Mouse (Mus musculus): ENCODE data around the gene S100b. TPM values are rescaled to one million over a fixed set of nuclear protein-coding genes. Genes with fewer than 3 reads are reported as not detected.
A peak's percentile ranks its signal among the peaks of the same experiment; 100 is the strongest.

Gene S100b
- polyA plus RNA-seq, 1 experiment from 2014 or later: 0.95 TPM

MicroRNA genes within 50 kb of the gene (microRNA counts, 519-probe panel; counts per million panel counts)
- 1,626 counts per million, percentile 11 among the panel's probes with 10 or more counts for microRNA mmu-miR-678

Small RNA genes within 50 kb of the gene (microRNA-seq; reads per million reads assigned to microRNA genes)
- gene Mir678: not detected

Other genes with a start within 250 kb of the S100b start
- gene Zfp280b, start 221.2 kb upstream of the S100b start, polyA plus RNA-seq (2015; fragmentation: Nextera tagmentation; extraction: Ambion mirVana): 11.3 and 14.5 TPM in 2 replicates
- gene Slc5a4b, start 142.9 kb upstream of the S100b start, polyA plus RNA-seq (2015; fragmentation: Nextera tagmentation; extraction: Ambion mirVana): not detected in 2 replicates
- not detected in 2 replicates for gene Slc5a4a, start 106.4 kb upstream of the S100b start, polyA plus RNA-seq (2015; fragmentation: Nextera tagmentation; extraction: Ambion mirVana)
- 58.5 and 60.4 TPM in 2 replicates for gene Prmt2, start 16.0 kb upstream of the S100b start, polyA plus RNA-seq (2015; fragmentation: Nextera tagmentation; extraction: Ambion mirVana)
- gene Dip2a, start 91.4 kb downstream of the S100b start, polyA plus RNA-seq (2015; fragmentation: Nextera tagmentation; extraction: Ambion mirVana): 9.0 and 11.0 TPM in 2 replicates
- not detected in 2 replicates for gene AC141477.1, start 186.6 kb downstream of the S100b start, polyA plus RNA-seq (2015; fragmentation: Nextera tagmentation; extraction: Ambion mirVana)
- 12.6 and 12.9 TPM in 2 replicates for gene Pcnt, start 188.9 kb downstream of the S100b start, polyA plus RNA-seq (2015; fragmentation: Nextera tagmentation; extraction: Ambion mirVana)
- gene 2610028H24Rik, start 195.2 kb downstream of the S100b start, polyA plus RNA-seq (2015; fragmentation: Nextera tagmentation; extraction: Ambion mirVana): 0.76 and 1.1 TPM in 2 replicates
- gene Mcm3ap, start 215.1 kb downstream of the S100b start, polyA plus RNA-seq (2015; fragmentation: Nextera tagmentation; extraction: Ambion mirVana): 33.3 and 36.9 TPM in 2 replicates
- gene Ybey, start 215.3 kb downstream of the S100b start, polyA plus RNA-seq (2015; fragmentation: Nextera tagmentation; extraction: Ambion mirVana): 4.9 and 5.4 TPM in 2 replicates